Mouse (Mus musculus) kidney, adult 10 weeks (tissue): Measurements from ENCODE around the gene Fam227b. TPM values are rescaled to one million over a fixed set of nuclear protein-coding genes. Genes with fewer than 3 reads are reported as not detected.

Experiments used
- polyA plus RNA-seq: library from polyadenylated mRNA; stranded (reverse); fragments of 350-450 nt; fragmentation: Illumina TruSeq; extraction: RNeasy Lipid Tissue Mini Kit (QIAGEN cat#74804); gene quantifications from one replicate; pipeline ENCODE4 v1.2.3, GENCODE M21; 2014; ENCODE audit warnings: low read depth, low replicate concordance

Fam227b gene
- not detected for polyA plus RNA-seq

GRCm38 (mm10) chr2:126151855-126152571 is at the start of gene Fam227b, which contains the start of gene Dtwd1:
Gene Fam227b (minus strand): TSS chr2:126152004.
Gene Dtwd1 (plus strand): TSS chr2:126152141.

GRCm38 (mm10) chr2:126034379-126035005 is 117.3 kb downstream of the Fam227b start, which contains the start of gene Fgf7:
Gene Fgf7 (plus strand): TSS chr2:126034658.

Other genes starting within 250 kb of the Fam227b start
- gene Fgf7, start 117.3 kb downstream of the Fam227b start, polyA plus RNA-seq = 1.5 TPM
- 12.2 TPM for gene Dtwd1, start 137 bp upstream of the Fam227b start, polyA plus RNA-seq
- not detected for gene Gm17555, start 63.1 kb upstream of the Fam227b start, polyA plus RNA-seq